ENCODE assay signal across 32 mouse cellular contexts in genomic region chr14:99306410-99306809, GRCm38 (mm10). TPM values are rescaled to one million over a fixed set of nuclear protein-coding genes. Genes with fewer than 3 reads are reported as not detected.
DNase-seq lines count a peak whose midpoint lies in the region; ATAC-seq and TF ChIP-seq lines count a peak whose summit lies in the region.
"Had no signal": no experiment of that assay in that cellular context is flagged by ENCODE, and none has a peak within 500 bp of the region (broad histone marks: within the 10 kb centered on the region; RNA-seq: fewer than 3 reads in every experiment).

No protein-coding gene starts in this region.

- no peak for TF ChIP-seq RAD21 in MEL (IDR thresholded peaks at IDR 0.05; ENCODE audit: low read depth, low read length)

- H3K9ac ChIP-seq in ES-Bruce4 (ENCODE audit: low read depth, poor library complexity, severe bottlenecking) (no peak overlapping the region), MEL (ENCODE audit: control insufficient read depth, low read depth, low read length, poor library complexity, severe bottlenecking) (no peak overlapping the region)
- H3K9ac ChIP-seq in stomach, embryonic 16.5 days (ENCODE audit: low read length) = peak overlapping the region; percentile 46; the same call in 1 of the 2 replicates
- H3K9ac ChIP-seq: embryonic facial prominence, embryonic 12.5 days; heart, embryonic 13.5 days; kidney, embryonic 15.5 days had no signal

- peak; percentile 27 for DNase-seq in MEL (ENCODE audit: low read depth, low spot score)
- no peak for DNase-seq in layer of hippocampus, adult 11-12 months (ENCODE audit: low spot score)
- no peak for DNase-seq in kidney, adult 8-10 months
- DNase-seq: adrenal gland, postnatal 14 days; B cell, adult 2 months; cerebellum, adult 11 months; cerebellum, adult 9-10 months; embryo, embryonic 11 days; gastrocnemius, postnatal 36 days; heart, postnatal 10 days; kidney, adult 11 months; kidney, postnatal 25 days; left cerebral cortex, postnatal 4 days; lung, adult 18-20 months; lung, postnatal 4 days; midbrain, embryonic 14.5 days; thymus, postnatal 4 days had no signal

- TF ChIP-seq EP300 in ES-Bruce4 (IDR thresholded peaks at IDR 0.05; ENCODE audit: insufficient read depth, low read depth, low read length) = no peak
- TF ChIP-seq EP300 in MEL (IDR thresholded peaks at IDR 0.05; ENCODE audit: low read depth in 1 of 2, low read length in 2 of 2) = peak; percentile 42 to 64; a peak in 2 of 4 replicates

- H3K4me1 ChIP-seq in ES-Bruce4 (ENCODE audit: control insufficient read depth, insufficient read depth, low read length) = peaks cover 6% of the 10 kb centered on the region
- peaks cover 4 to 5% of the 10 kb centered on the region in 2 experiments for H3K4me1 ChIP-seq in MEL (ENCODE audit: control insufficient read depth in 1 of 2, insufficient read depth in 2 of 2, low read length in 2 of 2)
- no peaks in the 10 kb centered on the region for H3K4me1 ChIP-seq in stomach, embryonic 16.5 days (ENCODE audit: control insufficient read depth, insufficient read depth, low read length)
- H3K4me1 ChIP-seq: embryonic facial prominence, embryonic 12.5 days; hindbrain, embryonic 10.5 days; kidney, embryonic 15.5 days had no signal

- H3K79me2 ChIP-seq in MEL (ENCODE audit: control insufficient read depth, insufficient read depth, low read length, poor library complexity) = no peaks in the 10 kb centered on the region

- H3K36me3 ChIP-seq in ES-Bruce4 (ENCODE audit: control insufficient read depth, insufficient read depth, low read length, poor library complexity, severe bottlenecking) (peaks cover 92% of the 10 kb centered on the region), MEL (ENCODE audit: control insufficient read depth in 1 of 2, insufficient read depth in 2 of 2, low read length in 2 of 2) (peaks cover 0 to 11% of the 10 kb centered on the region in 2 experiments; a peak in 2 of 4 replicates)
- 0 out of 2 replicates have a peak, but pooled peaks cover 5% of the 10 kb centered on the region for H3K36me3 ChIP-seq in stomach, embryonic 16.5 days (ENCODE audit: control insufficient read depth, insufficient read depth, low read length)
- H3K36me3 ChIP-seq: G1E; hindbrain, embryonic 10.5 days; kidney, embryonic 15.5 days had no signal

- H3K4me3 ChIP-seq in ES-Bruce4 (ENCODE audit: low read depth, low read length) (no peak overlapping the region), MEL (ENCODE audit: control insufficient read depth in 1 of 2, insufficient read depth in 1 of 2, low read depth in 2 of 2, low read length in 2 of 2) (no peak overlapping the region)
- H3K4me3 ChIP-seq in stomach, embryonic 16.5 days (replicated peaks; ENCODE audit: low read length) = peak overlapping the region; percentile 12; the same call in 1 of the 2 replicates
- H3K4me3 ChIP-seq: embryonic facial prominence, embryonic 12.5 days; heart, embryonic 13.5 days; hindbrain, embryonic 10.5 days; kidney, embryonic 15.5 days; layer of hippocampus, adult 2 months; left cerebral cortex, adult 2 months had no signal

- H3K9me3 ChIP-seq in ES-Bruce4 (replicated peaks; ENCODE audit: control insufficient read depth, insufficient read depth, low read length, poor library complexity, severe bottlenecking) = no peaks in the 10 kb centered on the region
- H3K9me3 ChIP-seq in MEL (replicated peaks; ENCODE audit: insufficient read depth, low read length) = no peaks in the 10 kb centered on the region
- no peaks in the 10 kb centered on the region for H3K9me3 ChIP-seq in stomach, embryonic 16.5 days (replicated peaks; ENCODE audit: control insufficient read depth, low read length)
- H3K9me3 ChIP-seq: embryonic facial prominence, embryonic 12.5 days; heart, embryonic 13.5 days; hindbrain, embryonic 10.5 days; kidney, embryonic 15.5 days had no signal

- peak overlapping the region; percentile 77 for H3K4me2 ChIP-seq in stomach, embryonic 16.5 days (ENCODE audit: low read depth, low read length)
- H3K4me2 ChIP-seq: embryonic facial prominence, embryonic 12.5 days; heart, embryonic 13.5 days; kidney, embryonic 15.5 days had no signal

- H3K27ac ChIP-seq in ES-Bruce4 (ENCODE audit: insufficient read depth, low read length) = peak overlapping the region; percentile 40; the same call in 1 of the 2 replicates
- no peak overlapping the region for H3K27ac ChIP-seq in MEL (ENCODE audit: control insufficient read depth, low read depth, low read length)
- H3K27ac ChIP-seq in stomach, embryonic 16.5 days (ENCODE audit: low read length) = peak overlapping the region; percentile 68
- H3K27ac ChIP-seq: embryonic facial prominence, embryonic 12.5 days; heart, embryonic 13.5 days; hindbrain, embryonic 10.5 days; kidney, embryonic 15.5 days; layer of hippocampus, adult 2 months; left cerebral cortex, adult 2 months had no signal

- no peak for TF ChIP-seq POLR2A in ES-Bruce4 (IDR thresholded peaks at IDR 0.05; ENCODE audit: insufficient read depth, low read length)
- TF ChIP-seq POLR2A in MEL (IDR thresholded peaks at IDR 0.05; ENCODE audit: control insufficient read depth in 1 of 2, insufficient read depth in 1 of 2, low read depth in 1 of 2, low read length in 2 of 2, poor library complexity in 1 of 2) = no peak

- 0 out of 2 replicates have a peak, but pooled peaks have one; percentile 22 for ATAC-seq in megakaryocyte progenitor cell, adult 5-6 weeks (replicated peaks; ENCODE audit: poor library complexity)
- ATAC-seq in stomach, embryonic 16.5 days (ENCODE audit: insufficient read depth, low FRiP score) = no peak
- ATAC-seq: forebrain, embryonic 14.5 days; hindbrain, embryonic 16.5 days; lung, postnatal 0 days; Patski had no signal

- no peaks in the 10 kb centered on the region for H3K27me3 ChIP-seq in ES-Bruce4 (ENCODE audit: control insufficient read depth, insufficient read depth, low read length, poor library complexity, severe bottlenecking)
- no peaks in the 10 kb centered on the region for H3K27me3 ChIP-seq in MEL (ENCODE audit: control insufficient read depth in 1 of 2, insufficient read depth in 2 of 2, low read length in 2 of 2)
- no peaks in the 10 kb centered on the region for H3K27me3 ChIP-seq in stomach, embryonic 16.5 days (ENCODE audit: control insufficient read depth, insufficient read depth, low read length)
- H3K27me3 ChIP-seq: CH12.LX; heart, embryonic 13.5 days; Patski had no signal

- TF ChIP-seq CTCF in ES-Bruce4 (IDR thresholded peaks at IDR 0.05; ENCODE audit: low read depth, low read length) (no peak), MEL (IDR thresholded peaks at IDR 0.05 in 2 of 3, conservative IDR thresholded peaks at IDR 0.05 in 1 of 3; ENCODE audit: control insufficient read depth in 1 of 3, insufficient read depth in 1 of 3, low read depth in 2 of 3, low read length in 3 of 3, poor library complexity in 1 of 3, severe bottlenecking in 1 of 3) (no peak)

- WGBS in stomach, embryonic 16.5 days = 48% methylated on average over 7 of the region's 7 CpGs

TF ChIP-seq in MEL, 35 proteins besides CTCF, POLR2A, EP300 and RAD21:
- TF ChIP-seq MYB (IDR thresholded peaks at IDR 0.05; ENCODE audit: low read depth, low read length) (0 out of 2 replicates have a peak, but pooled peaks have one; percentile 23), ZC3H11A (IDR thresholded peaks at IDR 0.05; ENCODE audit: low read depth, low read length) (peak; percentile 11; the same call in 1 of the 2 replicates), ZNF384 (IDR thresholded peaks at IDR 0.05; ENCODE audit: low read depth, low read length) (0 out of 2 replicates have a peak, but pooled peaks have one; percentile 13), POLR2AphosphoS2 (IDR thresholded peaks at IDR 0.05; ENCODE audit: low read length) (no peak), TCF12 (IDR thresholded peaks at IDR 0.05; ENCODE audit: low read depth, low read length) (peak; percentile 58; the same call in 1 of the 2 replicates), ETS1 (IDR thresholded peaks at IDR 0.05; ENCODE audit: low read depth, low read length) (peak; percentile 56), SIN3A (IDR thresholded peaks at IDR 0.05; ENCODE audit: low read length) (0 out of 2 replicates have a peak, but pooled peaks have one; percentile 23), USF1 (IDR thresholded peaks at IDR 0.05; ENCODE audit: low read depth, low read length) (no peak), SMC3 (IDR thresholded peaks at IDR 0.05; ENCODE audit: low read depth, low read length) (no peak), GATA1 (IDR thresholded peaks at IDR 0.05; ENCODE audit: low read depth, low read length) (peak; percentile 68), TAL1 (IDR thresholded peaks at IDR 0.05; ENCODE audit: low read length) (no peak), BHLHE40 (IDR thresholded peaks at IDR 0.05; ENCODE audit: borderline replicate concordance, low read depth, low read length) (0 out of 2 replicates have a peak, but pooled peaks have one; percentile 22), RCOR1 (IDR thresholded peaks at IDR 0.05; ENCODE audit: low read depth, low read length) (peak; percentile 60)
TF ChIP-seq in MEL: peak in this region for 9.

RNA-seq across cellular contexts. Expression of gene Klf5, which starts 7.9 kb away (rescaled TPM):
- polyA plus RNA-seq in ES-Bruce4 (2011; ENCODE audit: insufficient read depth, insufficient read length, low read depth, missing spikeins) (122 and 125 TPM in 2 replicates), MEL (2012; ENCODE audit: insufficient read depth in 1 of 2, insufficient read length in 2 of 2, low read depth in 1 of 2, low replicate concordance in 2 of 2, missing spikeins in 1 of 2) (1 to 10 TPM in 1 of 2 experiments, not detected in 1; 3.9 TPM)
- total RNA-seq in MEL (2012; rRNA removed) = 0.69 and 0.92 TPM in 2 replicates
- total RNA-seq in megakaryocyte progenitor cell, adult 5-6 weeks (2015) = 2.4 and 3.6 TPM in 2 replicates
- 1.2 and 1.5 TPM in 2 replicates for total RNA-seq in megakaryocyte progenitor cell, adult 5-6 weeks (2017)
- polyA plus RNA-seq in stomach, embryonic 16.5 days (2015; fragmentation: Nextera tagmentation; extraction: Ambion mirVana) = 81.0 and 91.9 TPM in 2 replicates
- polyA plus RNA-seq: G1E had no signal
